Mouse (Mus musculus) liver, postnatal 0 days (tissue): ENCODE data around the gene Gtpbp10.

Experiments used
- CTCF ChIP-seq: sonication (generic); IDR thresholded peaks from 2 replicates; pipeline ENCODE4 v1.5.1; 2016; ENCODE audit warnings: antibody characterized with exemption, low read depth
- EP300 ChIP-seq: IDR thresholded peaks from 2 replicates; pipeline ENCODE4 v1.6.1; 2016; ENCODE audit warnings: antibody characterized with exemption, low read depth, mild to moderate bottlenecking

DNA sequence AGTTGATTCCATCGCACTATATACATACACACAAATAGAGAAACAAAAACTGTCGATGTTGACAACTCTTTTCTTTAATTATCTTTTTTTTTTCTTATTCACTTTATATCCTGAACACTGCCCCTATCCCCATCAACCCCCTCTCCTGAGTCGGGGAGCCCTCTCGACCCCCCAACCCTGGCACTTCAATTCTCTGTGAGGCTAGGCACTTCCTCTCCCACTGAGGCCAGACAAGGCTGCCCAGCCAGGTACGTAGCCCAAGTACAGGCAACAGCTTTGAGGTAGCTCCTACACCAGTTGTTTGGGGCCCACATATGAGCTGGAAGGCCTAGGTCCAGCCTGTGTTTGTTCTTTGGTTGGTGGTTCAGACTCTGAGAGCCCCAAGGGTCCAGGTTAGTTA, 43.9 kb downstream of the Gtpbp10 start:
- no peak for TF ChIP-seq EP300
- no peak for TF ChIP-seq CTCF
